Mouse (Mus musculus) liver, embryonic 11.5 days (tissue): ENCODE data around the gene P2ry14. TPM values are rescaled to one million over a fixed set of nuclear protein-coding genes. Genes with fewer than 3 reads are reported as not detected.

Experiments used
- ATAC-seq: fragments of 200-750 bp; cut with Nextera tagmentation; replicated peaks from 2 replicates; pipeline ENCODE4 v1.8.0; 2017; ENCODE audit warnings: moderate number of reproducible peaks, mild to moderate bottlenecking, moderate TSS enrichment, moderate library complexity; ENCODE audit not compliant: low FRiP score
- DNase-seq: peaks from one replicate; pipeline ENCODE4 v3.0.0-alpha.2; 2017; ENCODE audit warnings: low spot score
- H3K27ac ChIP-seq: fragments of 300-500 bp; sonication (generic); 2 replicates; pipeline ENCODE4 v1.5.1; 2014; ENCODE audit warnings: mild to moderate bottlenecking, low read depth, low read length, control low read depth
- H3K27me3 ChIP-seq: fragments of 300-500 bp; sonication (generic); replicated peaks from 2 replicates; pipeline ENCODE4 v1.6.1; 2014; ENCODE audit warnings: low read length, mixed read lengths; ENCODE audit not compliant: control insufficient read depth, insufficient read depth
- H3K36me3 ChIP-seq: fragments of 300-500 bp; sonication (generic); 2 replicates; pipeline ENCODE4 v1.6.1; 2014; ENCODE audit warnings: mild to moderate bottlenecking, low read length, moderate library complexity, mixed read lengths; ENCODE audit not compliant: control insufficient read depth, insufficient read depth
- H3K4me1 ChIP-seq: fragments of 300-500 bp; sonication (generic); replicated peaks from 2 replicates; pipeline ENCODE4 v1.6.1; 2014; ENCODE audit warnings: low read length, mixed read lengths; ENCODE audit not compliant: control insufficient read depth, insufficient read depth
- H3K4me2 ChIP-seq: fragments of 300-500 bp; sonication (generic); 2 replicates; pipeline ENCODE4 v1.6.1; 2014; ENCODE audit warnings: mild to moderate bottlenecking, control low read depth, moderate library complexity
- H3K4me3 ChIP-seq: fragments of 300-500 bp; sonication (generic); 2 replicates; pipeline ENCODE4 v1.5.1; 2014; ENCODE audit warnings: low read depth, low read length, control low read depth
- H3K9ac ChIP-seq: fragments of 300-500 bp; sonication (generic); 2 replicates; pipeline ENCODE4 v1.6.1; 2014; ENCODE audit warnings: low read depth, low read length, control low read depth
- H3K9me3 ChIP-seq: fragments of 300-500 bp; sonication (generic); 2 replicates; pipeline ENCODE4 v1.6.1; 2016; ENCODE audit warnings: low read length, inconsistent platforms, mixed read lengths; ENCODE audit not compliant: control insufficient read depth
- WGBS: fragments of 180-500 bp; shearing (Covaris S2); extraction: QIAGEN DNeasy Blood & Tissue Kit; methylation state at CpG from one replicate; pipeline ENCODE4 v1.1.7; 2014; 5-methylcytosine and 5-hydroxymethylcytosine counted together
- polyA plus RNA-seq: library from polyadenylated mRNA; unstranded; fragments of >200 nt; fragmentation: Nextera tagmentation; extraction: Ambion mirVana; gene quantifications from 2 replicates; pipeline ENCODE4 v1.2.1, GENCODE M21; 2014

P2ry14 gene
- polyA plus RNA-seq, 1 experiment from 2014 or later, result 3.6 TPM

GRCm38 (mm10) chr3:59107439-59107838 lies 46.0 kb downstream of the P2ry14 start:
- H3K36me3 ChIP-seq, result no peaks in the 10 kb centered on the region
- no peak for DNase-seq
- no peak overlapping the region for H3K4me3 ChIP-seq
- no peak overlapping the region for H3K4me2 ChIP-seq
- no peak for ATAC-seq
- no peak overlapping the region for H3K27ac ChIP-seq
- no peak overlapping the region for H3K9ac ChIP-seq
- H3K27me3 ChIP-seq, result no peaks in the 10 kb centered on the region
- no peaks in the 10 kb centered on the region for H3K9me3 ChIP-seq
- WGBS, result 92% methylated on average over 4 of the region's 4 CpGs
- H3K4me1 ChIP-seq, result peaks cover 12% of the 10 kb centered on the region

DNA sequence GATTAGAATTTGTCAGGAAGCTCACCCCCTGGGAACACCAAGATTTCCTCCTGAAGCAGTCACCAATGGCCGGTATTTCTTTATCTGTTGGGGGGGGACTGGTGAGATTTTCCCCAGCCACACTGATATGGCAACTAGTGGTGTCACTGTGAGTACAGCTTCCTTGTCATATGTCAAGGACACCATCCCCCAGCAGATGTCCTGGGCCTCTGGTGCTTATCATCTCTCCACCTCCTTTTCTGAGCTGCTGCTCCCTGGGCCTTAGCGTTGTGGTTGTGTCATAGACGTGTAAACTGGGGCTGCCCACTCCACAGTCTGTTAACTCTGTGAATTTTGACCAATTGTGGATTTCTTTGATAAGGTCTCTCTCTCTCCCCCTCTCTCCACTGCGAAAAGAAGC lies 49.0 kb downstream of the P2ry14 start:
- H3K9ac ChIP-seq, result no peak overlapping the region
- H3K27me3 ChIP-seq, result no peaks in the 10 kb centered on the region
- H3K4me2 ChIP-seq, result no peak overlapping the region
- H3K4me1 ChIP-seq, result peaks cover 12% of the 10 kb centered on the region
- no peak overlapping the region for H3K4me3 ChIP-seq
- DNase-seq (no peak), ATAC-seq (peak; percentile 88)
- H3K9me3 ChIP-seq, result no peaks in the 10 kb centered on the region
- no peak overlapping the region for H3K27ac ChIP-seq
- 30% methylated on average over 4 of the region's 4 CpGs for WGBS
- H3K36me3 ChIP-seq, result no peaks in the 10 kb centered on the region

- Histone ChIP-seq H3K4me3 (no peak overlapping the region), H3K4me1 (peaks cover 16% of the 10 kb centered on the region), H3K36me3 (no peaks in the 10 kb centered on the region), H3K27me3 (no peaks in the 10 kb centered on the region), H3K27ac (no peak overlapping the region), H3K4me2 (no peak overlapping the region), H3K9ac (no peak overlapping the region), H3K9me3 (no peaks in the 10 kb centered on the region)
- DNase-seq (no peak), ATAC-seq (no peak)
- WGBS, result 73% methylated on average over 2 of the region's 2 CpGs
Measured at GRCm38 (mm10) chr3:59102146-59102545, 51.3 kb downstream of the P2ry14 start.

GRCm38 (mm10) chr3:59101218-59101986 lies 52.0 kb downstream of the P2ry14 start, which contains the start of gene Gpr171:
Gpr171 (minus strand) TSS chr3:59101821.
- no peak for ATAC-seq

GRCm38 (mm10) chr3:59098540-59098939 lies 54.9 kb downstream of the P2ry14 start:
- Histone ChIP-seq H3K27me3 (no peaks in the 10 kb centered on the region), H3K4me3 (no peak overlapping the region), H3K36me3 (no peaks in the 10 kb centered on the region), H3K9me3 (no peaks in the 10 kb centered on the region), H3K9ac (no peak overlapping the region), H3K4me1 (peaks cover 3% of the 10 kb centered on the region; the same call in 1 of the 2 replicates), H3K4me2 (no peak overlapping the region), H3K27ac (no peak overlapping the region)
- no peak for DNase-seq
- no peak for ATAC-seq
- 54% methylated on average over 10 of the region's 10 CpGs for WGBS

More at GRCm38 (mm10) chr3:59101218-59101986, 52.0 kb downstream of the P2ry14 start, which contains the start of gene Gpr171:
- no peak for DNase-seq
- peaks cover 16% of the 10 kb centered on the region for H3K4me1 ChIP-seq
- H3K4me3 ChIP-seq, result no peak within 1 kb of the TSS
- no peaks in the 10 kb centered on the region for H3K9me3 ChIP-seq
- H3K27ac ChIP-seq, result no peak within 1 kb of the TSS
- no peak within 1 kb of the TSS for H3K9ac ChIP-seq
- 56% methylated on average over 6 of the region's 6 CpGs for WGBS
- no peaks in the 10 kb centered on the region for H3K27me3 ChIP-seq
- no peaks in the 10 kb centered on the region for H3K36me3 ChIP-seq
- no peak within 1 kb of the TSS for H3K4me2 ChIP-seq

GRCm38 (mm10) chr3:59097421-59097820 lies 56.0 kb downstream of the P2ry14 start:
- H3K4me2 ChIP-seq, result no peak overlapping the region
- WGBS, result 65% methylated on average over 6 of the region's 6 CpGs
- H3K4me1 ChIP-seq, result peaks cover 3% of the 10 kb centered on the region; the same call in 1 of the 2 replicates
- H3K9me3 ChIP-seq, result no peaks in the 10 kb centered on the region
- no peak overlapping the region for H3K27ac ChIP-seq
- H3K36me3 ChIP-seq, result no peaks in the 10 kb centered on the region
- 0 out of 2 replicates have a peak, but pooled peaks have one; percentile 34 for ATAC-seq
- DNase-seq, result no peak
- no peaks in the 10 kb centered on the region for H3K27me3 ChIP-seq
- no peak overlapping the region for H3K9ac ChIP-seq
- no peak overlapping the region for H3K4me3 ChIP-seq

DNA sequence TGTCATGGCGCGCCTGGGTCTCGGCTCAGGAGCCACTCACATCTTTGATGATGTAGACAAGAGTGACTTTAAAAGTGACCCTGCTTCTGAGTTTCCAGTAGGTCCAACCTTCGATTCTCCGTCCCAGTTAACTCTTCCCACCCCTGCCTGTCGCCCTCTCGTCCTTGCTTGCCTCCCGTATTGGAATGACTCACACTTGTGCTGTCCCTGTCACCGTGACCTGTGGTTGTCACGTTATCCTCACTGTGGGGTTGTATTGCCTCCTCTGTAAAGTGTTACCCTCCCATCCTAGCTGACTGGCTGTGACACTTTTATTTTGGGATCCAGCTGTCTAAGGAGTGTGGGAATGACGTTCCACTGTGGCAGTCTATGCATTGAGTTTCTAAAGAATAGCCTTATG lies 60.7 kb downstream of the P2ry14 start:
- no peak for ATAC-seq
- Histone ChIP-seq H3K4me2 (no peak overlapping the region), H3K9me3 (no peaks in the 10 kb centered on the region), H3K9ac (no peak overlapping the region), H3K27me3 (no peaks in the 10 kb centered on the region), H3K4me3 (no peak overlapping the region), H3K36me3 (no peaks in the 10 kb centered on the region), H3K27ac (no peak overlapping the region), H3K4me1 (peaks cover 1% of the 10 kb centered on the region; the same call in 1 of the 2 replicates)
- 82% methylated on average over 11 of the region's 11 CpGs for WGBS
- DNase-seq, result no peak

DNA sequence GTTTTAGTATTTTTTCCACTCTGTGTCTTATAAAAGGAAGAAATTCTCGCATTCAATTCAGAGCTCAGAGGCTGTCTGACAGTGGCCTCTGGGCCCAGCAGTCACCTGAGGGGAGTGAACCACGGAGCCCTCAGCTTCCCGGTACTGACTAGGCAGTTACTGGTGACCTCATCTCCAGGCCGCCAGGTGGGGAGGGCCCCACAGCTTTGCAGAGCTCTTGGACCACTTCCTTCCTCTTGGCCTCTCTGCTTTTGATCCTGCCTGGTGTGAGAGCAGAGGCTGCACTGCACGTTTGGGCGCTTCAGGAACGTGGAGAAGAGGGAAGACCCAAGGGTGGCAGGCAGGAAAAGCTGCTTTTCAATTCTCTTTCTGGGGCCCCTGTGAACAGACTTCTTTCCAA lies 72.5 kb downstream of the P2ry14 start:
- Histone ChIP-seq H3K27me3 (no peaks in the 10 kb centered on the region), H3K4me1 (peaks cover 7% of the 10 kb centered on the region; the same call in 1 of the 2 replicates), H3K4me3 (no peak overlapping the region), H3K4me2 (no peak overlapping the region), H3K36me3 (no peaks in the 10 kb centered on the region), H3K9ac (no peak overlapping the region), H3K27ac (no peak overlapping the region), H3K9me3 (no peaks in the 10 kb centered on the region)
- 0 out of 2 replicates have a peak, but pooled peaks have one; percentile 26 for ATAC-seq
- no peak for DNase-seq
- 17% methylated on average over 7 of the region's 7 CpGs for WGBS
